Mouse (Mus musculus): ENCODE measurements at regions not wholly inside any gene's neighbourhood (a gene's known extent, or its start where the extent isn't known, plus 50 kb on each side); places are given as distances from the start of the nearest gene placed in this dataset.

- no peak for TF ChIP-seq POLR2A (IDR thresholded peaks at IDR 0.05; ENCODE audit: borderline replicate concordance, insufficient read depth, low read length)
- TF ChIP-seq CTCF (IDR thresholded peaks at IDR 0.05; ENCODE audit: borderline replicate concordance, insufficient read depth, low read depth, low read length) = no peak
Observed at GRCm38 (mm10) chr8:116063541-116063940, 355.9 kb upstream of the Maf start.

Data from cerebellum, adult 2 months (tissue).